7 mouse cellular contexts compared by ENCODE assay signal in genomic region chr2:165417291-165417690, GRCm38 (mm10). TPM values are rescaled to one million over a fixed set of nuclear protein-coding genes. Genes with fewer than 3 reads are reported as not detected.
DNase-seq lines count a peak whose midpoint lies in the region; ATAC-seq lines count a peak whose summit lies in the region.

No protein-coding gene starts in this region.

- 37% methylated on average over 7 of the region's 7 CpGs for WGBS in forebrain, embryonic 15.5 days
- WGBS in liver, embryonic 12.5 days (ENCODE audit: insufficient replicate concordance), result 66% methylated on average over 7 of the region's 7 CpGs

- no peaks in the 10 kb centered on the region for H3K36me3 ChIP-seq in forebrain, embryonic 15.5 days
- H3K36me3 ChIP-seq in liver, embryonic 12.5 days, result no peaks in the 10 kb centered on the region

- no peaks in the 10 kb centered on the region for H3K9me3 ChIP-seq in forebrain, embryonic 15.5 days
- H3K9me3 ChIP-seq in liver, embryonic 12.5 days (replicated peaks), result no peaks in the 10 kb centered on the region

- peak overlapping the region; percentile 71 for H3K27ac ChIP-seq in forebrain, embryonic 15.5 days (replicated peaks)
- no peak overlapping the region for H3K27ac ChIP-seq in liver, embryonic 12.5 days

- H3K4me2 ChIP-seq in forebrain, embryonic 15.5 days (replicated peaks), result 0 out of 2 replicates have a peak overlapping the region, but pooled peaks have one; percentile 11
- no peak overlapping the region for H3K4me2 ChIP-seq in liver, embryonic 12.5 days

- DNase-seq in adipocyte (ENCODE audit: low spot score), result peak; percentile 69
- peak; percentile 57 to 68 for DNase-seq in adrenal gland, postnatal 36 days
- peak; percentile 77 to 87 for DNase-seq in kidney, postnatal 25 days
- peak; percentile 56 for DNase-seq in right cerebral cortex, postnatal 25 days

- peak; percentile 66; the same call in 1 of the 2 replicates for ATAC-seq in forebrain, embryonic 15.5 days (replicated peaks)
- ATAC-seq in liver, embryonic 12.5 days, result peak; percentile 22; the same call in 1 of the 2 replicates
- ATAC-seq in activated CD4-positive, CD25-positive, alpha-beta regulatory T cell, adult 4 months, result no peak

- H3K27me3 ChIP-seq in forebrain, embryonic 15.5 days, result no peaks in the 10 kb centered on the region
- no peaks in the 10 kb centered on the region for H3K27me3 ChIP-seq in liver, embryonic 12.5 days (replicated peaks)

- no peak overlapping the region for H3K9ac ChIP-seq in forebrain, embryonic 15.5 days (replicated peaks)
- no peak overlapping the region for H3K9ac ChIP-seq in liver, embryonic 12.5 days

- no peak overlapping the region for H3K4me3 ChIP-seq in forebrain, embryonic 15.5 days
- no peak overlapping the region for H3K4me3 ChIP-seq in liver, embryonic 12.5 days

- H3K4me1 ChIP-seq in forebrain, embryonic 15.5 days, result peaks cover 42% of the 10 kb centered on the region
- H3K4me1 ChIP-seq in liver, embryonic 12.5 days, result peaks cover 34% of the 10 kb centered on the region

RNA-seq across cellular contexts. Expression of gene Ocstamp, which starts 17.1 kb away (rescaled TPM):
- total RNA-seq in adrenal gland, postnatal 36 days (2021), result under 1 TPM in 1 of 2 experiments, not detected in 1; 0.26 TPM
- polyA plus RNA-seq in forebrain, embryonic 15.5 days (2015; fragmentation: Nextera tagmentation; extraction: Ambion mirVana), result 0.05 TPM in 1 of 2 replicates, not detected in the other
- 1.5 and 1.8 TPM in 2 replicates for polyA plus RNA-seq in liver, embryonic 12.5 days (2016; fragmentation: Nextera tagmentation; extraction: Ambion mirVana)
- polyA plus RNA-seq in activated CD4-positive, CD25-positive, alpha-beta regulatory T cell, adult 4 months (2017; shearing (Covaris generic)), result not detected

RNA-seq across cellular contexts. Expression of gene Zfp334, which starts 29.2 kb away (rescaled TPM):
- 1 to 10 TPM; 4.0 to 6.1 TPM for total RNA-seq in adrenal gland, postnatal 36 days (2021)
- polyA plus RNA-seq in forebrain, embryonic 15.5 days (2015; fragmentation: Nextera tagmentation; extraction: Ambion mirVana), result 12.5 and 12.6 TPM in 2 replicates
- 2.5 and 2.7 TPM in 2 replicates for polyA plus RNA-seq in liver, embryonic 12.5 days (2016; fragmentation: Nextera tagmentation; extraction: Ambion mirVana)
- polyA plus RNA-seq in activated CD4-positive, CD25-positive, alpha-beta regulatory T cell, adult 4 months (2017; shearing (Covaris generic)), result under 1 TPM in 1 of 2 experiments, not detected in 1; 0.08 TPM

RNA-seq across cellular contexts. Expression of gene Zfp663, which starts 48.8 kb away (rescaled TPM):
- not detected for total RNA-seq in adrenal gland, postnatal 36 days (2021)
- polyA plus RNA-seq in forebrain, embryonic 15.5 days (2015; fragmentation: Nextera tagmentation; extraction: Ambion mirVana), result 6.5 and 7.6 TPM in 2 replicates
- 0.14 TPM in 1 of 2 replicates, not detected in the other for polyA plus RNA-seq in liver, embryonic 12.5 days (2016; fragmentation: Nextera tagmentation; extraction: Ambion mirVana)
- polyA plus RNA-seq in activated CD4-positive, CD25-positive, alpha-beta regulatory T cell, adult 4 months (2017; shearing (Covaris generic)), result not detected

RNA-seq across cellular contexts. Expression of gene Slc13a3, which starts 55.7 kb away (rescaled TPM):
- 1 to 10 TPM in 1 of 2 experiments, under 1 TPM in 1; 0.72 to 1.3 TPM for total RNA-seq in adrenal gland, postnatal 36 days (2021)
- 5.3 and 5.4 TPM in 2 replicates for polyA plus RNA-seq in forebrain, embryonic 15.5 days (2015; fragmentation: Nextera tagmentation; extraction: Ambion mirVana)
- polyA plus RNA-seq in liver, embryonic 12.5 days (2016; fragmentation: Nextera tagmentation; extraction: Ambion mirVana), result 3.6 and 3.8 TPM in 2 replicates
- not detected for polyA plus RNA-seq in activated CD4-positive, CD25-positive, alpha-beta regulatory T cell, adult 4 months (2017; shearing (Covaris generic))
